Mouse (Mus musculus) heart, postnatal 0 days (tissue): ENCODE measurements at regions not wholly inside any gene's neighbourhood (a gene's known extent, or its start where the extent isn't known, plus 50 kb on each side); places are given as distances from the start of the nearest gene placed in this dataset.

Experiments used
- CTCF ChIP-seq: IDR thresholded peaks from 2 replicates; pipeline ENCODE4 v1.5.1; 2016; ENCODE audit warnings: antibody characterized with exemption, control low read depth, low read depth
- EP300 ChIP-seq: IDR thresholded peaks from 2 replicates; pipeline ENCODE4 v1.6.1; 2016; ENCODE audit warnings: antibody characterized with exemption, low read depth

GRCm38 (mm10) chr6:41129906-41130305 is 94.6 kb upstream of the 2210010C04Rik start:
- TF ChIP-seq CTCF (no peak), EP300 (no peak)
